Mouse (Mus musculus): ENCODE measurements around the gene Add1.

DNA sequence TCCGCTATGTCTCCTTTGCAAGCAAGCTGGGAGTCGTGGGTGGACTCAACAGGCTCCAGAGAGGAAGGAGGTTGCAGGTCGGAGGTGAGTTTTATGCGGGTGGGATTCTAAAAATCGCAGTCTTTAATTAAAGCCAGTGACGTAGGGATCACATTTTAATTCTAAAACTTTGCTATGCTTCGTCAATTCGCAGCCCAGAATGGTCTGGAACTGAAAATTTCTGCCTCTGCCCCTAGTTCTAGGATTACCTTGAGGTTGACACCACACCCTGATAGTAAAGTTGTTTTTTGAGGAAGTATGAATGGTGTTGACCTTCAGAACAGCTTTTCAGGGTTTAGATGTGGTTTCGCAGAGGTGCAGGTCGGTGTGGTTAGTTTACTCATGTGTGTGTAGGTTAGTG, 1.3 kb downstream of the Add1 start:
- TF ChIP-seq CTCF (IDR thresholded peaks at IDR 0.05; ENCODE audit: low read depth): no peak
- no peak for TF ChIP-seq EP300 (IDR thresholded peaks at IDR 0.05; ENCODE audit: low read depth)

All from heart, postnatal 0 days (tissue).